ENCODE assay signal across 8 mouse cellular contexts in genomic region chr15:103165379-103165778, GRCm38 (mm10). TPM values are rescaled to one million over a fixed set of nuclear protein-coding genes. Genes with fewer than 3 reads are reported as not detected.
DNase-seq lines count a peak whose midpoint lies in the region; ATAC-seq and TF ChIP-seq lines count a peak whose summit lies in the region.

No protein-coding gene starts in this region.

- no peaks in the 10 kb centered on the region for H3K9me3 ChIP-seq in heart, embryonic 13.5 days
- H3K9me3 ChIP-seq in liver, embryonic 13.5 days (replicated peaks), result no peaks in the 10 kb centered on the region
- H3K9me3 ChIP-seq in neural tube, embryonic 11.5 days (ENCODE audit: control insufficient read depth, low read length), result no peaks in the 10 kb centered on the region
- no peaks in the 10 kb centered on the region for H3K9me3 ChIP-seq in stomach, embryonic 16.5 days (replicated peaks; ENCODE audit: control insufficient read depth, low read length)

- no peak overlapping the region for H3K4me3 ChIP-seq in C2C12 (ENCODE audit: insufficient read depth, poor library complexity, severe bottlenecking)
- H3K4me3 ChIP-seq in heart, embryonic 13.5 days, result no peak overlapping the region
- H3K4me3 ChIP-seq in liver, embryonic 13.5 days (replicated peaks), result no peak overlapping the region
- peak overlapping the region; percentile 43 for H3K4me3 ChIP-seq in neural tube, embryonic 11.5 days (ENCODE audit: low read depth, low read length)
- H3K4me3 ChIP-seq in stomach, embryonic 16.5 days (replicated peaks; ENCODE audit: low read length), result no peak overlapping the region

- no peak overlapping the region for H3K27ac ChIP-seq in heart, embryonic 13.5 days (replicated peaks)
- H3K27ac ChIP-seq in liver, embryonic 13.5 days, result no peak overlapping the region
- peak overlapping the region; percentile 98 for H3K27ac ChIP-seq in neural tube, embryonic 11.5 days (ENCODE audit: low read depth, low read length)
- no peak overlapping the region for H3K27ac ChIP-seq in stomach, embryonic 16.5 days (ENCODE audit: low read length)

- under 1% methylated on average over 13 of the region's 13 CpGs for WGBS in heart, embryonic 13.5 days
- WGBS in liver, embryonic 13.5 days (ENCODE audit: insufficient replicate concordance), result 1% methylated on average over 13 of the region's 13 CpGs
- WGBS in neural tube, embryonic 11.5 days, result 0% methylated on average over 13 of the region's 13 CpGs
- WGBS in stomach, embryonic 16.5 days, result 1% methylated on average over 13 of the region's 13 CpGs

- peak; percentile 96 for DNase-seq in brain, embryonic 14.5 days (ENCODE audit: low read depth)
- peak; percentile 55 for DNase-seq in fibroblast of lung, adult 2 months (ENCODE audit: low read depth)
- peak; percentile 90 to 93 for DNase-seq in kidney, postnatal 25 days
- peak; percentile 68 for DNase-seq in liver, embryonic 13.5 days
- peak; percentile 95 for DNase-seq in neural tube, embryonic 11.5 days (ENCODE audit: low spot score)

- TF ChIP-seq POLR2A in brain, embryonic 14.5 days (IDR thresholded peaks at IDR 0.05; ENCODE audit: borderline replicate concordance, extremely low read depth, insufficient read depth, insufficient read length, poor library complexity, severe bottlenecking), result no peak

- peak overlapping the region; percentile 55; the same call in 1 of the 2 replicates for H3K9ac ChIP-seq in heart, embryonic 13.5 days
- H3K9ac ChIP-seq in liver, embryonic 13.5 days, result no peak overlapping the region
- peak overlapping the region; percentile 78 for H3K9ac ChIP-seq in neural tube, embryonic 11.5 days (ENCODE audit: low read length)
- H3K9ac ChIP-seq in stomach, embryonic 16.5 days (ENCODE audit: low read length), result peak overlapping the region; percentile 13; the same call in 1 of the 2 replicates

- ATAC-seq in heart, embryonic 13.5 days (ENCODE audit: extremely low read depth, insufficient number of reproducible peaks, low FRiP score, low TSS enrichment), result no peak
- ATAC-seq in liver, embryonic 13.5 days (ENCODE audit: low read depth), result no peak
- ATAC-seq in neural tube, embryonic 11.5 days (ENCODE audit: insufficient read depth, low FRiP score, low TSS enrichment), result no peak
- no peak for ATAC-seq in stomach, embryonic 16.5 days (ENCODE audit: insufficient read depth, low FRiP score)

- no peak overlapping the region; the same call in 1 of the 2 replicates for H3K4me2 ChIP-seq in heart, embryonic 13.5 days
- peak overlapping the region; percentile 39; the same call in 1 of the 2 replicates for H3K4me2 ChIP-seq in liver, embryonic 13.5 days
- H3K4me2 ChIP-seq in neural tube, embryonic 11.5 days (ENCODE audit: low read depth), result peak overlapping the region; percentile 74
- H3K4me2 ChIP-seq in stomach, embryonic 16.5 days (ENCODE audit: low read depth, low read length), result 0 out of 2 replicates have a peak overlapping the region, but pooled peaks have one; percentile 16

- no peak overlapping the region for H3ac ChIP-seq in C2C12 (ENCODE audit: control insufficient read depth, insufficient read length, low read depth)

- H3K4me1 ChIP-seq in heart, embryonic 13.5 days, result peaks cover 40% of the 10 kb centered on the region
- peaks cover 57% of the 10 kb centered on the region for H3K4me1 ChIP-seq in liver, embryonic 13.5 days (replicated peaks)
- H3K4me1 ChIP-seq in neural tube, embryonic 11.5 days (ENCODE audit: control insufficient read depth, insufficient read depth, low read length), result peaks cover 55% of the 10 kb centered on the region
- peaks cover 29% of the 10 kb centered on the region for H3K4me1 ChIP-seq in stomach, embryonic 16.5 days (ENCODE audit: control insufficient read depth, insufficient read depth, low read length)

- H3K79me3 ChIP-seq in C2C12 (ENCODE audit: low read depth), result peaks cover 11% of the 10 kb centered on the region

- TF ChIP-seq CTCF in C2C12 (IDR thresholded peaks at IDR 0.05; ENCODE audit: control insufficient read depth, insufficient read depth, insufficient read length), result peak; percentile 96
- TF ChIP-seq CTCF in brain, embryonic 14.5 days (IDR thresholded peaks at IDR 0.05; ENCODE audit: borderline replicate concordance, extremely low read depth, insufficient read depth, insufficient read length), result peak; percentile 98

- H3K36me3 ChIP-seq in C2C12 (ENCODE audit: control insufficient read depth, insufficient read depth), result no peaks in the 10 kb centered on the region
- H3K36me3 ChIP-seq in heart, embryonic 13.5 days, result no peaks in the 10 kb centered on the region
- H3K36me3 ChIP-seq in liver, embryonic 13.5 days, result no peaks in the 10 kb centered on the region
- no peaks in the 10 kb centered on the region for H3K36me3 ChIP-seq in neural tube, embryonic 11.5 days (ENCODE audit: control insufficient read depth, insufficient read depth, low read length)
- no peaks in the 10 kb centered on the region for H3K36me3 ChIP-seq in stomach, embryonic 16.5 days (ENCODE audit: control insufficient read depth, insufficient read depth, low read length)

- H3K27me3 ChIP-seq in C2C12 (ENCODE audit: control insufficient read depth, insufficient read depth, insufficient read length), result no peaks in the 10 kb centered on the region
- H3K27me3 ChIP-seq in heart, embryonic 13.5 days (replicated peaks), result peaks cover 49% of the 10 kb centered on the region
- H3K27me3 ChIP-seq in liver, embryonic 13.5 days, result peaks cover 47% of the 10 kb centered on the region
- no peaks in the 10 kb centered on the region for H3K27me3 ChIP-seq in neural tube, embryonic 11.5 days (ENCODE audit: control insufficient read depth, insufficient read depth, low read length)
- H3K27me3 ChIP-seq in stomach, embryonic 16.5 days (ENCODE audit: control insufficient read depth, insufficient read depth, low read length), result peaks cover 22% of the 10 kb centered on the region

- H3K79me2 ChIP-seq in C2C12 (ENCODE audit: control insufficient read depth, insufficient read depth), result peaks cover 27% of the 10 kb centered on the region

TF ChIP-seq in C2C12, 6 proteins besides CTCF, POLR2A, EP300 and RAD21:
- TF ChIP-seq MAX (IDR thresholded peaks at IDR 0.05) (peak; percentile 58), MYOG (IDR thresholded peaks at IDR 0.05; ENCODE audit: control insufficient read depth, extremely low read depth, insufficient read length) (no peak)

RNA-seq across cellular contexts. Expression of gene Smug1, which starts 1.5 kb away (rescaled TPM):
- polyA plus RNA-seq in C2C12 (2012; fragmentation: generic; extraction: Trizol), result 15.7 TPM
- 30.5 and 31.6 TPM in 2 replicates for polyA plus RNA-seq in brain, embryonic 14.5 days (2012; rRNA removed)
- polyA plus RNA-seq in heart, embryonic 13.5 days (2015; fragmentation: Nextera tagmentation; extraction: Ambion mirVana), result 15.8 and 16.2 TPM in 2 replicates
- 5.0 and 6.4 TPM in 2 replicates for polyA plus RNA-seq in liver, embryonic 13.5 days (2015; fragmentation: Nextera tagmentation; extraction: Ambion mirVana)
- 55.9 and 65.4 TPM in 2 replicates for polyA plus RNA-seq in neural tube, embryonic 11.5 days (2014; fragmentation: Nextera tagmentation; extraction: Ambion mirVana)
- 20.1 and 21.1 TPM in 2 replicates for polyA plus RNA-seq in stomach, embryonic 16.5 days (2015; fragmentation: Nextera tagmentation; extraction: Ambion mirVana)
